Mouse (Mus musculus): ENCODE measurements around the gene Mdn1. TPM values are rescaled to one million over a fixed set of nuclear protein-coding genes. Genes with fewer than 3 reads are reported as not detected.

The Mdn1 gene
- polyA plus RNA-seq, 1 experiment from 2014 or later, result 15.8 TPM

DNA sequence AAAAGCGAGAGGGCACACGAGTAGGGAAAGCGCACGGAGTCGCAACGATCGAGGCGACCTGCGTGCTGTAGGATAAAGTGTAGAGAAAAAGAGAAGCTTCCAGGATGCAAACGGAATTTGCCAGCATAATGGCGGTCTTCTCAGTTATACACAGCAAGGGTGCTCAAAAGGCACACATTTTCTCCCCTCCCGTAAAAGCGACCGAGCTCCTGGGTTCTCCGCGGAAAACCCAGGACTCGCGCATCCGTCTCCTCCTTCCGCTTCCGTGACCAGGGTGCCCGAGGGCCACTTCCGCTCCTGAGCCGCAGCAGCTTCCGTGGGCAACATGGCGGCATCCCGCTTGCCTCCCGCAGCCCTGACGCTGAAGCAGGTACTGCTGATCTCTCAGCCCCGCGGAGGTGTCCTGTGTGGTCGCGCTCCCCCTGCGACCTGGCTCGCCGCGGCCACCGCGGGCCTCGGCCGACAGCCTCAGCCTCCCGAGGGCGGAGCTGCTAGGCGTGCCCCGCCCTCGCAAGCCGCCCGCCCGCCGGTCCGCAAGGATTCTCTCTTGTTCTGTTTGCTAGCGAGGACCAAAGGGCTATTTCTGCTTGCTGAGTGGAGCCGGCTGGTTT is 143.2 kb downstream of the Mdn1 start, which contains the start of gene Lyrm2:
Lyrm2 (plus strand) TSS at position 288 of the 611 bp plus-strand sequence.
- peaks cover 12% of the 10 kb centered on the region for H3K4me1 ChIP-seq (replicated peaks)
- H3K4me2 ChIP-seq, result peak within 1 kb of the TSS; percentile 73
- H3K36me3 ChIP-seq, result peaks cover 5% of the 10 kb centered on the region; the same call in 1 of the 2 replicates
- H3K9me3 ChIP-seq, result no peaks in the 10 kb centered on the region
- H3K27ac ChIP-seq, result peak within 1 kb of the TSS; percentile 100
- H3K4me3 ChIP-seq, result peak within 1 kb of the TSS; percentile 80
- peak; percentile 94 for ATAC-seq (ENCODE audit: low FRiP score)
- peak within 1 kb of the TSS; percentile 93 for H3K9ac ChIP-seq
- 1% methylated on average over 53 of the region's 53 CpGs for WGBS
- H3K27me3 ChIP-seq, result no peaks in the 10 kb centered on the region

DNA sequence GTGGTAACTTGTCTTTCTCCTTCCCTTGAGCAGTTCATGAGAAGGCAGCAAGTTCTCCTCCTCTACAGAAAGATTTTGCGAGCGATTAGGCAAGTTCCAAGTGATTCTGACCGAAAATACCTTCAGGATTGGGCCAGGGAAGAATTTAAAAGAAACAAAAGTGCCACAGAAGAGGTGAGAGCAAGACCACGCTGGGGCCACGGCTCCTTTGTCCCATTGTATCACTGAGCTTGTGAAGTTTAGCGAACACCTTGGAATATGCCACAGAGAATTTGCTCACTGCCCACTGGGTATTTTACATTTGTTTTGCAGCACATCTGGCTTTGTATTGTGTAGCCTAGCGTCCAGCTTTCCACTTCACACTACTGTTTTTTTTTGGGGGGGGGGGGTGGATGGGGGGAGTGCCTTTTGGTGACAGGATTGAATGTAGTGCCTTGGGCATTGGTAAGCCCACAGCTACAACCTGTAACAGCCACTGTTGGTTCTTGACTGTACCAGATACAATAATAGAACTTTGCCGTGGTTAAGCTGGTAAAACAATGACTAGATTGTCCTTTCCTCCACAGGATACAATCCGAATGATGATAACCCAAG is 143.8 kb downstream of the Mdn1 start:
- no peaks in the 10 kb centered on the region for H3K27me3 ChIP-seq
- peaks cover 12% of the 10 kb centered on the region for H3K4me1 ChIP-seq (replicated peaks)
- H3K27ac ChIP-seq, result peak overlapping the region; percentile 100
- peak overlapping the region; percentile 93 for H3K9ac ChIP-seq
- peak overlapping the region; percentile 73 for H3K4me2 ChIP-seq
- H3K4me3 ChIP-seq, result peak overlapping the region; percentile 80
- H3K9me3 ChIP-seq, result no peaks in the 10 kb centered on the region
- peak; percentile 44; the same call in 1 of the 2 replicates for ATAC-seq (ENCODE audit: low FRiP score)
- 9% methylated on average over 9 of the region's 9 CpGs for WGBS
- peaks cover 6% of the 10 kb centered on the region for H3K36me3 ChIP-seq

- no peaks in the 10 kb centered on the region for H3K9me3 ChIP-seq
- no peak for ATAC-seq (ENCODE audit: low FRiP score)
- H3K9ac ChIP-seq, result no peak overlapping the region
- H3K27ac ChIP-seq, result no peak overlapping the region
- H3K4me1 ChIP-seq (replicated peaks), result no peaks in the 10 kb centered on the region
- 66% methylated on average over 5 of the region's 5 CpGs for WGBS
- no peaks in the 10 kb centered on the region for H3K27me3 ChIP-seq
- H3K4me3 ChIP-seq, result no peak overlapping the region
- no peak overlapping the region for H3K4me2 ChIP-seq
- peaks cover 30% of the 10 kb centered on the region for H3K36me3 ChIP-seq
Observed at GRCm38 (mm10) chr4:32817478-32817877, 160.6 kb downstream of the Mdn1 start.

- no peaks in the 10 kb centered on the region for H3K4me1 ChIP-seq (replicated peaks)
- no peaks in the 10 kb centered on the region for H3K9me3 ChIP-seq
- H3K36me3 ChIP-seq, result peaks cover 23% of the 10 kb centered on the region
- no peak overlapping the region for H3K9ac ChIP-seq
- H3K27ac ChIP-seq, result no peak overlapping the region
- no peak overlapping the region for H3K4me3 ChIP-seq
- ATAC-seq (ENCODE audit: low FRiP score), result no peak
- 98% methylated on average over 3 of the region's 3 CpGs for WGBS
- no peak overlapping the region for H3K4me2 ChIP-seq
- no peaks in the 10 kb centered on the region for H3K27me3 ChIP-seq
Observed at GRCm38 (mm10) chr4:32820676-32821075, 163.8 kb downstream of the Mdn1 start.

GRCm38 (mm10) chr4:32824254-32824653 is 167.3 kb downstream of the Mdn1 start:
- Histone ChIP-seq H3K9ac (no peak overlapping the region), H3K9me3 (no peaks in the 10 kb centered on the region), H3K4me3 (no peak overlapping the region), H3K27ac (no peak overlapping the region), H3K4me1 (replicated peaks) (peaks cover 8% of the 10 kb centered on the region), H3K27me3 (no peaks in the 10 kb centered on the region), H3K36me3 (peaks cover 8% of the 10 kb centered on the region; the same call in 1 of the 2 replicates), H3K4me2 (no peak overlapping the region)
- 67% methylated on average over 8 of the region's 8 CpGs for WGBS
- ATAC-seq (ENCODE audit: low FRiP score), result no peak

Other genes starting within 250 kb of the Mdn1 start
- gene Gja10, start 54.4 kb upstream of the Mdn1 start, polyA plus RNA-seq (2015; fragmentation: Nextera tagmentation; extraction: Ambion mirVana), result 0.12 TPM in 1 of 2 replicates, not detected in the other
- 53.4 and 53.5 TPM in 2 replicates for gene Casp8ap2, start 41.7 kb upstream of the Mdn1 start, polyA plus RNA-seq (2015; fragmentation: Nextera tagmentation; extraction: Ambion mirVana)
- gene Lyrm2, start 143.1 kb downstream of the Mdn1 start, polyA plus RNA-seq (2015; fragmentation: Nextera tagmentation; extraction: Ambion mirVana), result 156 and 161 TPM in 2 replicates